Mouse (Mus musculus): ENCODE data around the gene Lingo4. TPM values are rescaled to one million over a fixed set of nuclear protein-coding genes. Genes with fewer than 3 reads are reported as not detected.

Gene Lingo4
- polyA plus RNA-seq, 1 experiment: not detected

DNA sequence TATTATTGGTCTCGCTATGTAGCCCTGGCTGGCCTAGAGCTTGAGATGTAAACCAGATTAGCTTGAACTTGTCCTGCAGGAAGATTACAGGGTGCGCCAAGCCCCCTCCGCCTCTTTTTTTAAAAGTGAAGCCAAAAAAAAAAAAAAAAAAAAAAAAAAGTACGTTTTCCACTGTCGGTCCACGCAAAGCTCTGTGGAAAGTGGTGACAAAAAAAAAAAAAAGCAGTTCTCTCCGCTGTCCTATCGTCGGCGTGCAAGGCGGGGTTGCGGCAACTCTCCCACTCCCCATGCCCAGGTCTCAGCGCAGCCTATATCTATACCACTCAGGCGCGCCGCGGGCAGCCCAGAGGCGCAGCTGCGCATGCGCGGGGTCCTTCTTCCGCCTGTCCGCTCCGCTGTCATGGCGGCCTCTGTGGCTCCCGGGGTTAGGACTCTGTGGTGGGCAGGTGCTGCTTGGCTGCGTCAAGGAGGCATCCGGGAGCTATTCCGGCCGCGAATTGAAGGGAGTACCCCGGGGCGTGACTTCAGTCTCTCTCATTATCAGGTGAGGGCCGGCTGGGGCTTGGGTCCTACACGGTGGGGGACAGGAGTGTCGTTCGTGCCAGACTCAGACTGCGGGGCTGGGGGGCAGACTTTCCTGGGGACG, 44.8 kb downstream of the Lingo4 start, which contains the start of gene Mrpl9:
Gene Mrpl9 (plus strand): TSS at position 368 of the 646 bp plus-strand sequence.
- peaks cover 38% of the 10 kb centered on the region for H3K36me3 ChIP-seq (replicated peaks; ENCODE audit: low read length)
- H3K4me3 ChIP-seq (replicated peaks): peak within 1 kb of the TSS; percentile 100
- TF ChIP-seq FLI1 (IDR thresholded peaks at IDR 0.05; ENCODE audit: low read length) (no peak), GATA1 (IDR thresholded peaks at IDR 0.05; ENCODE audit: borderline replicate concordance, low read length) (no peak)
- H3K9me3 ChIP-seq: no peaks in the 10 kb centered on the region
- peaks cover 20% of the 10 kb centered on the region for H3K4me1 ChIP-seq
- peaks cover 5% of the 10 kb centered on the region for H3K27me3 ChIP-seq (replicated peaks)

- no peaks in the 10 kb centered on the region for H3K9me3 ChIP-seq
- H3K4me1 ChIP-seq: peaks cover 20% of the 10 kb centered on the region
- H3K27me3 ChIP-seq (replicated peaks): peaks cover 5% of the 10 kb centered on the region
- H3K36me3 ChIP-seq (replicated peaks; ENCODE audit: low read length): peaks cover 42% of the 10 kb centered on the region
- TF ChIP-seq GATA1 (IDR thresholded peaks at IDR 0.05; ENCODE audit: borderline replicate concordance, low read length) (no peak), FLI1 (IDR thresholded peaks at IDR 0.05; ENCODE audit: low read length) (no peak)
- peak within 1 kb of the TSS; percentile 100 for H3K4me3 ChIP-seq (replicated peaks)
These were observed 45.3 kb downstream of the Lingo4 start, which contains the start of gene Oaz3 for GRCm38 (mm10) chr3:94443597-94443964. Gene Oaz3 (minus strand): TSS chr3:94443915.

- no peaks in the 10 kb centered on the region for H3K27me3 ChIP-seq (replicated peaks)
These were observed 51.1 kb downstream of the Lingo4 start for GRCm38 (mm10) chr3:94449377-94449776.

More at GRCm38 (mm10) chr3:94449377-94449776, 51.1 kb downstream of the Lingo4 start:
- no peak overlapping the region for H3K4me3 ChIP-seq (replicated peaks)
- peaks cover 61% of the 10 kb centered on the region for H3K36me3 ChIP-seq (replicated peaks; ENCODE audit: low read length)
- H3K9me3 ChIP-seq: no peaks in the 10 kb centered on the region
- TF ChIP-seq FLI1 (IDR thresholded peaks at IDR 0.05; ENCODE audit: low read length): no peak
- TF ChIP-seq GATA1 (IDR thresholded peaks at IDR 0.05; ENCODE audit: borderline replicate concordance, low read length): no peak
- peaks cover 16% of the 10 kb centered on the region for H3K4me1 ChIP-seq

Other genes with a start within 250 kb of the Lingo4 start
- gene Gm10696, start 220.3 kb upstream of the Lingo4 start, polyA plus RNA-seq (2012; ENCODE audit: insufficient read depth, low replicate concordance): 1.5 TPM in 1 of 2 replicates, not detected in the other
- gene Gm5286, start 201.8 kb upstream of the Lingo4 start, polyA plus RNA-seq (2012; ENCODE audit: insufficient read depth, low replicate concordance): not detected in 2 replicates
- not detected in 2 replicates for gene Gm4778, start 134.5 kb upstream of the Lingo4 start, polyA plus RNA-seq (2012; ENCODE audit: insufficient read depth, low replicate concordance)
- gene Them4, start 88.4 kb upstream of the Lingo4 start, polyA plus RNA-seq (2012; ENCODE audit: insufficient read depth, low replicate concordance): 2.1 TPM in 1 of 2 replicates, not detected in the other
- gene Them5, start 56.4 kb upstream of the Lingo4 start, polyA plus RNA-seq (2012; ENCODE audit: insufficient read depth, low replicate concordance): not detected in 2 replicates
- gene C2cd4d, start 36.1 kb upstream of the Lingo4 start, polyA plus RNA-seq (2012; ENCODE audit: insufficient read depth, low replicate concordance): not detected in 2 replicates
- not detected in 2 replicates for gene Rorc, start 25.7 kb upstream of the Lingo4 start, polyA plus RNA-seq (2012; ENCODE audit: insufficient read depth, low replicate concordance)
- 2.8 TPM in 1 of 2 replicates, not detected in the other for gene Tdrkh, start 14.8 kb downstream of the Lingo4 start, polyA plus RNA-seq (2012; ENCODE audit: insufficient read depth, low replicate concordance)
- 13.3 and 35.2 TPM in 2 replicates for gene Mrpl9, start 44.8 kb downstream of the Lingo4 start, polyA plus RNA-seq (2012; ENCODE audit: insufficient read depth, low replicate concordance)
- gene Oaz3, start 45.4 kb downstream of the Lingo4 start, polyA plus RNA-seq (2012; ENCODE audit: insufficient read depth, low replicate concordance): 0.28 and 3.2 TPM in 2 replicates
- not detected in 2 replicates for gene Celf3, start 79.8 kb downstream of the Lingo4 start, polyA plus RNA-seq (2012; ENCODE audit: insufficient read depth, low replicate concordance)
- not detected in 2 replicates for gene Riiad1, start 81.8 kb downstream of the Lingo4 start, polyA plus RNA-seq (2012; ENCODE audit: insufficient read depth, low replicate concordance)
- gene Snx27, start 184.2 kb downstream of the Lingo4 start, polyA plus RNA-seq (2012; ENCODE audit: insufficient read depth, low replicate concordance): 0.77 and 2.3 TPM in 2 replicates
- not detected in 2 replicates for gene Gm10972, start 244.6 kb downstream of the Lingo4 start, polyA plus RNA-seq (2012; ENCODE audit: insufficient read depth, low replicate concordance)

Measured in megakaryocyte, embryonic 14.5 days (primary cell).